13 mouse cellular contexts compared by ENCODE assay signal in the genomic region with DNA sequence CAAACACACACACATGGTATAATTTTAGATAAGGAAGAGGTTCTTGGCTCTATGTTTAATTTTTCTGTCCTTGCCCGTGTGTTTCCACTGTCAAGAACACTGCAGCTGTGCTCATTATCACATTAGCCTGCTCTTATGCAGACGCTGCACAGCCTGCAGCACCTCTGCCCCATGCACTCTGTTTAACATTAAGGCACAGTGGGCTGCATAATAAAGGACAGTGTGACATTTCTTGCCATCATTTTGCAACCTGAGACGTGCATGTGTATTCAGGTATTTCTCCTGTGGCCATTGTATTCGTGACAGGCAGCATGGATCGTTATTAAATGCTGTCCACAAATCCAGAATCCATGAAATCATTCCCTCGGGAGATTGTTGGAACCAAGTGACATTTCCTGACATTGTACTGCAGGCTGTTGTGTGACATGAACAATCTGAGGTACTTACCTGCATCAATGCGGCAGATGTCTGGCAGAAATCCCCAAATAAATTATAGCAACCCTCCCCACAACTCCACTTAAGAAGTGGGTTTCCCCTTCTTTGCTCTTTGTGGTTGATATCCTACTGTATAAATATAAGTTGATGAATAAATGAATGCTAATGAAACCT. TPM values are rescaled to one million over a fixed set of nuclear protein-coding genes. Genes with fewer than 3 reads are reported as not detected.
DNase-seq lines count a peak whose midpoint lies in the region; ATAC-seq and TF ChIP-seq lines count a peak whose summit lies in the region.
"Had no signal": no experiment of that assay in that cellular context is flagged by ENCODE, and none has a peak within 500 bp of the region (broad histone marks: within the 10 kb centered on the region; RNA-seq: fewer than 3 reads in every experiment).

No protein-coding gene starts in this region.

- intact Hi-C loops in left cerebral cortex, postnatal 4 days (cut with DNase I), result no loop called here

- 79% methylated on average over 7 of the region's 7 CpGs for WGBS in forebrain, embryonic 10.5 days
- 28% methylated on average over 7 of the region's 7 CpGs for WGBS in hindbrain, postnatal 0 days
- WGBS in neural tube, embryonic 12.5 days, result 57% methylated on average over 7 of the region's 7 CpGs

- no peak overlapping the region for H3K4me3 ChIP-seq in layer of hippocampus, adult 2 months
- no peak overlapping the region for H3K4me3 ChIP-seq in forebrain, embryonic 10.5 days
- no peak overlapping the region for H3K4me3 ChIP-seq in hindbrain, postnatal 0 days (ENCODE audit: low read length)
- no peak overlapping the region for H3K4me3 ChIP-seq in neural tube, embryonic 12.5 days

- H3K9me3 ChIP-seq in forebrain, embryonic 10.5 days, result peaks cover 6% of the 10 kb centered on the region; the same call in 1 of the 2 replicates
- H3K9me3 ChIP-seq in hindbrain, postnatal 0 days (ENCODE audit: low read length), result no peaks in the 10 kb centered on the region
- H3K9me3 ChIP-seq in neural tube, embryonic 12.5 days, result no peaks in the 10 kb centered on the region

- ATAC-seq in hindbrain, postnatal 0 days, result no peak
- ATAC-seq in neural tube, embryonic 12.5 days (ENCODE audit: low FRiP score, low read depth), result no peak

- TF ChIP-seq CTCF in layer of hippocampus, adult 2 months (conservative IDR thresholded peaks at IDR 0.05), result no peak
- TF ChIP-seq CTCF in hindbrain, postnatal 0 days (IDR thresholded peaks at IDR 0.05; ENCODE audit: low read depth), result no peak

- no peak overlapping the region for H3K9ac ChIP-seq in hindbrain, postnatal 0 days (replicated peaks; ENCODE audit: low read length)
- H3K9ac ChIP-seq in neural tube, embryonic 12.5 days, result peak overlapping the region; percentile 26; the same call in 1 of the 2 replicates

- H3K27ac ChIP-seq in layer of hippocampus, adult 2 months, result peak overlapping the region; percentile 46; the same call in 1 of the 2 replicates
- H3K27ac ChIP-seq in forebrain, embryonic 10.5 days, result 0 out of 2 replicates have a peak overlapping the region, but pooled peaks have one; percentile 44
- peak overlapping the region; percentile 60; the same call in 1 of the 2 replicates for H3K27ac ChIP-seq in hindbrain, postnatal 0 days
- peak overlapping the region; percentile 8 for H3K27ac ChIP-seq in neural tube, embryonic 12.5 days
- H3K27ac ChIP-seq: kidney, postnatal 0 days had no signal

- peaks cover 60% of the 10 kb centered on the region for H3K4me1 ChIP-seq in forebrain, embryonic 10.5 days
- H3K4me1 ChIP-seq in hindbrain, postnatal 0 days (ENCODE audit: insufficient read depth, low read length), result peaks cover 12% of the 10 kb centered on the region; the same call in 1 of the 2 replicates
- peaks cover 46% of the 10 kb centered on the region for H3K4me1 ChIP-seq in neural tube, embryonic 12.5 days

- H3K27me3 ChIP-seq in forebrain, embryonic 10.5 days (ENCODE audit: poor library complexity, severe bottlenecking), result no peaks in the 10 kb centered on the region
- H3K27me3 ChIP-seq in hindbrain, postnatal 0 days (ENCODE audit: insufficient read depth, low read length), result no peaks in the 10 kb centered on the region
- H3K27me3 ChIP-seq in neural tube, embryonic 12.5 days (replicated peaks), result no peaks in the 10 kb centered on the region

- H3K36me3 ChIP-seq in forebrain, embryonic 10.5 days (replicated peaks), result peaks cover 6% of the 10 kb centered on the region
- no peaks in the 10 kb centered on the region for H3K36me3 ChIP-seq in hindbrain, postnatal 0 days (ENCODE audit: insufficient read depth, low read length)
- no peaks in the 10 kb centered on the region for H3K36me3 ChIP-seq in neural tube, embryonic 12.5 days

- no peak for DNase-seq in layer of hippocampus, adult 2 months (ENCODE audit: low spot score in 2 of 2)
- DNase-seq in layer of hippocampus, adult 18-20 months (ENCODE audit: low spot score in 2 of 2), result no peak
- DNase-seq in forebrain, embryonic 10.5 days (ENCODE audit: extremely low spot score, low spot score), result no peak
- peak; percentile 44 for DNase-seq in hindbrain, postnatal 0 days (ENCODE audit: low spot score)
- DNase-seq in left cerebral cortex, postnatal 4 days, result no peak
- DNase-seq in embryo, embryonic 11 days, result no peak
- no peak for DNase-seq in cerebellum, postnatal 14 days
- DNase-seq: adrenal gland, adult 8-10 months; cerebellum, adult 8-10 months had no signal

- no peak overlapping the region for H3K4me2 ChIP-seq in hindbrain, postnatal 0 days (ENCODE audit: low read depth, low read length)
- 0 out of 2 replicates have a peak overlapping the region, but pooled peaks have one; percentile 12 for H3K4me2 ChIP-seq in neural tube, embryonic 12.5 days (replicated peaks)

RNA-seq across cellular contexts. Expression of a gene that starts 4.8 kb away (rescaled TPM):
- 10 to 100 TPM; 52.3 to 55.5 TPM for total RNA-seq in layer of hippocampus, adult 2 months (2021)
- total RNA-seq in layer of hippocampus, adult 18-20 months (2021), result 10 to 100 TPM; 53.4 to 54.0 TPM
- 1.2 and 1.4 TPM in 2 replicates for polyA plus RNA-seq in forebrain, embryonic 10.5 days (2016; fragmentation: Nextera tagmentation; extraction: Ambion mirVana)
- total RNA-seq in hindbrain, postnatal 0 days (2014; rRNA removed), result 36.9 and 41.7 TPM in 2 replicates
- polyA plus RNA-seq in hindbrain, postnatal 0 days (2015; fragmentation: Nextera tagmentation; extraction: Ambion mirVana), result 8.2 and 8.9 TPM in 2 replicates
- polyA plus RNA-seq in neural tube, embryonic 12.5 days (2016; fragmentation: Nextera tagmentation; extraction: Ambion mirVana), result 1.5 and 2.0 TPM in 2 replicates
- total RNA-seq in left cerebral cortex, postnatal 4 days (2021), result 10 to 100 TPM; 38.0 to 41.8 TPM
- total RNA-seq: liver, adult 2 months had no signal
- polyA plus RNA-seq: liver, adult 2 months had no signal

RNA-seq across cellular contexts. Expression of a gene that starts 4.9 kb away (rescaled TPM):
- total RNA-seq in layer of hippocampus, adult 2 months (2021), result 1 to 10 TPM; 1.8 to 2.2 TPM
- total RNA-seq in layer of hippocampus, adult 18-20 months (2021), result 1 to 10 TPM; 1.8 to 2.1 TPM
- polyA plus RNA-seq in forebrain, embryonic 10.5 days (2016; fragmentation: Nextera tagmentation; extraction: Ambion mirVana), result 7.8 and 8.9 TPM in 2 replicates
- total RNA-seq in hindbrain, postnatal 0 days (2014; rRNA removed), result 6.0 and 7.1 TPM in 2 replicates
- 3.0 and 3.6 TPM in 2 replicates for polyA plus RNA-seq in hindbrain, postnatal 0 days (2015; fragmentation: Nextera tagmentation; extraction: Ambion mirVana)
- polyA plus RNA-seq in neural tube, embryonic 12.5 days (2016; fragmentation: Nextera tagmentation; extraction: Ambion mirVana), result 7.9 and 15.3 TPM in 2 replicates
- 1 to 10 TPM; 3.3 to 4.3 TPM for total RNA-seq in left cerebral cortex, postnatal 4 days (2021)

RNA-seq across cellular contexts. Expression of a gene that starts 28.2 kb away (rescaled TPM):
- total RNA-seq in layer of hippocampus, adult 2 months (2021), result 100 to 1,000 TPM; 103 to 121 TPM
- 100 to 1,000 TPM; 118 to 134 TPM for total RNA-seq in layer of hippocampus, adult 18-20 months (2021)
- 7.3 and 9.3 TPM in 2 replicates for polyA plus RNA-seq in forebrain, embryonic 10.5 days (2016; fragmentation: Nextera tagmentation; extraction: Ambion mirVana)
- total RNA-seq in hindbrain, postnatal 0 days (2014; rRNA removed), result 22.7 and 24.3 TPM in 2 replicates
- 40.9 and 41.2 TPM in 2 replicates for polyA plus RNA-seq in hindbrain, postnatal 0 days (2015; fragmentation: Nextera tagmentation; extraction: Ambion mirVana)
- polyA plus RNA-seq in neural tube, embryonic 12.5 days (2016; fragmentation: Nextera tagmentation; extraction: Ambion mirVana), result 25.6 and 26.2 TPM in 2 replicates
- total RNA-seq in left cerebral cortex, postnatal 4 days (2021), result 10 to 100 TPM; 56.0 to 57.6 TPM
- total RNA-seq: liver, adult 2 months had no signal
- polyA plus RNA-seq: liver, adult 2 months; spleen, adult 2 months had no signal

RNA-seq across cellular contexts. Expression of a gene that starts 40.1 kb away (rescaled TPM):
- total RNA-seq in layer of hippocampus, adult 2 months (2021), result 100 to 1,000 TPM; 148 to 155 TPM
- total RNA-seq in layer of hippocampus, adult 18-20 months (2021), result 100 to 1,000 TPM; 146 to 147 TPM
- 149 and 150 TPM in 2 replicates for polyA plus RNA-seq in forebrain, embryonic 10.5 days (2016; fragmentation: Nextera tagmentation; extraction: Ambion mirVana)
- 68.9 and 86.0 TPM in 2 replicates for total RNA-seq in hindbrain, postnatal 0 days (2014; rRNA removed)
- 140 and 143 TPM in 2 replicates for polyA plus RNA-seq in hindbrain, postnatal 0 days (2015; fragmentation: Nextera tagmentation; extraction: Ambion mirVana)
- polyA plus RNA-seq in neural tube, embryonic 12.5 days (2016; fragmentation: Nextera tagmentation; extraction: Ambion mirVana), result 112 and 113 TPM in 2 replicates
- 100 to 1,000 TPM; 110 to 120 TPM for total RNA-seq in left cerebral cortex, postnatal 4 days (2021)

RNA-seq across cellular contexts. Expression of a gene that starts 43.2 kb away (rescaled TPM):
- total RNA-seq in layer of hippocampus, adult 2 months (2021), result 100 to 1,000 TPM; 348 to 373 TPM
- total RNA-seq in layer of hippocampus, adult 18-20 months (2021), result 100 to 1,000 TPM; 370 to 415 TPM
- polyA plus RNA-seq in forebrain, embryonic 10.5 days (2016; fragmentation: Nextera tagmentation; extraction: Ambion mirVana), result 4.3 and 6.8 TPM in 2 replicates
- 106 and 118 TPM in 2 replicates for total RNA-seq in hindbrain, postnatal 0 days (2014; rRNA removed)
- 138 and 139 TPM in 2 replicates for polyA plus RNA-seq in hindbrain, postnatal 0 days (2015; fragmentation: Nextera tagmentation; extraction: Ambion mirVana)
- 40.2 and 47.5 TPM in 2 replicates for polyA plus RNA-seq in neural tube, embryonic 12.5 days (2016; fragmentation: Nextera tagmentation; extraction: Ambion mirVana)
- 100 to 1,000 TPM; 169 to 194 TPM for total RNA-seq in left cerebral cortex, postnatal 4 days (2021)

Comparison
In these comparisons a context has a peak if more than half of its experiments do, and no peak if none do; other contexts are left out.
1. H3K27ac ChIP-seq: peak in every context shown above with its lines; median percentile 60 in hindbrain, postnatal 0 days; 46 in layer of hippocampus, adult 2 months; 44 in forebrain, embryonic 10.5 days; 8 in neural tube, embryonic 12.5 days.